Mouse (Mus musculus) gastrocnemius, adult 2 months (tissue): ENCODE measurements around the gene Aoc1. TPM values are rescaled to one million over a fixed set of nuclear protein-coding genes. Genes with fewer than 3 reads are reported as not detected.

Experiments
- DNase-seq: peaks from one replicate; pipeline ENCODE4 v3.0.0; 2022
- H3K27ac ChIP-seq: fragments of 200-600 bp; 2 replicates; pipeline ENCODE4 v1.8.1; 2022; ENCODE audit warnings: mild to moderate bottlenecking
- H3K4me3 ChIP-seq: fragments of 200-600 bp; 2 replicates; pipeline ENCODE4 v1.8.1; 2022; ENCODE audit warnings: mild to moderate bottlenecking, moderate library complexity
- CTCF ChIP-seq: fragments of 200-600 bp; IDR thresholded peaks from 2 replicates; pipeline ENCODE4 v1.8.1; 2022; ENCODE audit warnings: antibody characterized with exemption, mild to moderate bottlenecking, moderate library complexity
- intact Hi-C: fragments of 180-260 bp; cut with DNase I; formaldehyde crosslinking; loops from one replicate; pipeline ENCODE4 v1.15.1; 2025
- long read RNA-seq, 2 experiments: library from polyadenylated mRNA; stranded (forward); transcript quantifications; one replicate each; pipeline ENCODE4 v2.0.0; 2021
- total RNA-seq, 2 experiments: library from RNA; stranded (reverse); gene quantifications; 2 replicates each; pipeline ENCODE4 v1.2.3; 2021

Aoc1 gene
- not detected for total RNA-seq
- long read RNA-seq, experiment 1 = 0 reads
- long read RNA-seq, experiment 2 = 0 reads

DNA sequence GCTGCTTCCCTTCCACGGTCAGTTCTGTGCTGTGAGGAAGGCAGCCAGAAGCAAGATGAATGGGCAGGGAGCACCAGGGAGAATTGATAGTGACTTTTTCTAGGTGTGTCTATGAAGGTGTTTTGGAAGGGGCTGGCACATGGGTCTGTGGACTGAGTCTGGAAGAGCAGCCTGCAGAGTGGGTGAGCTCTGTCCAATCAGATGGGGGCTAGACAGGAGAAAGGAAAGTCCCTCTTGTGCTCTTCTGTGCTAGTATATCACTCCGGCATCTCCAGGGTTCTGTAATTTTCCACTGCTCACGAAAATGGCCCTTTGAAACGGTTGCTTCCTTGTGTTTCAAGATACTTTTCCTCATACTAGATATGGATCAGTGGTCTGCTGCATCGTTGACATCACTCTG, at the start of gene Aoc1:
Aoc1 (plus strand) TSS at position 301 of the 400 bp plus-strand sequence.
- Histone ChIP-seq H3K27ac (no peak within 1 kb of the TSS), H3K4me3 (no peak within 1 kb of the TSS)
- intact Hi-C loops = no loop called here
- no peak for DNase-seq
- TF ChIP-seq CTCF = no peak

GRCm38 (mm10) chr6:48825016-48825415, 47.7 kb upstream of the Aoc1 start:
- no peak for TF ChIP-seq CTCF
- no peak for DNase-seq
- intact Hi-C loops = no loop called here
- H3K4me3 ChIP-seq = no peak overlapping the region
- H3K27ac ChIP-seq = no peak overlapping the region

- Histone ChIP-seq H3K27ac (no peak overlapping the region), H3K4me3 (no peak overlapping the region)
- DNase-seq = no peak
- no peak for TF ChIP-seq CTCF
- intact Hi-C loops = no loop called here
Observed at GRCm38 (mm10) chr6:48828976-48829375, 43.7 kb upstream of the Aoc1 start.

DNA sequence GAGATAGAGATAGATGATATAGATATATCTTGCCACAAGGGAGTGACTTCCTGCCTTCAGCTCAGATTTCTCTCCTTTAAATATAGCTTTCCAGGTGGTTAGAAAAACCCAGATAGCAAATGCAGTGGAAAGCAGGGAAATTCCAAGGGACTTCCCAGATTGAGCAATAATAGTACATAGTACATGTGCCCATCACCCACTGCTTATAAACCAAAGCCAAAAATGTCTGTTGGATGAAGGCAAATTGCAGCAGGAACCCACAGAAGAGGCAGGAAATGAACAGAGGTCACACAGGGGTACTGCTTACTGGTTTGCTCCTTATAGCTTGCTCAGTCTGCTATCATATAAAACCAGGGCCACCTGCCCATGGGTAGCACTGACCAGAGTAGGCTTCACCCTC, 43.0 kb upstream of the Aoc1 start:
- TF ChIP-seq CTCF = no peak
- no peak overlapping the region for H3K27ac ChIP-seq
- intact Hi-C loops = no loop called here
- no peak overlapping the region for H3K4me3 ChIP-seq
- no peak for DNase-seq

DNA sequence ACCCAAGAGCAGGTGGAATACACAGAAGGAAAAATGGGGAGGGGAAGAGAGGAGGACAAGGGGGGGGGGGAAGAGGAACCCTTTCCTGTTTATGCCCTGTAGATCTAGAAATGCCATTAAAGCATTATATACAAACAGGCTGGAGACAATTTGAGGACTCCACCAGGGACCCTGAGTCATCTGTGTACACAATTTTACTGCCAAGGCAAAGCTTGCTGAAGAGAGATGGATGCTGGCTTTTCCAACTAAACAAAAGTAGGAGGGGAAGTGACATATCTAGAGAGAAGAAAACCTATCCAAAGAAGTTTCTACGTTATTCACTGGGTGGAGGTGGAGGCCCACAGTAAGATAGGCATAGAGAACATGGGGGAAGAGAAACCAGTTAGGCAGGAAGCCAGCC, 42.5 kb upstream of the Aoc1 start:
- intact Hi-C loops = no loop called here
- TF ChIP-seq CTCF = no peak
- Histone ChIP-seq H3K4me3 (no peak overlapping the region), H3K27ac (0 out of 2 replicates have a peak overlapping the region, but pooled peaks have one; percentile 8)
- no peak for DNase-seq

DNA sequence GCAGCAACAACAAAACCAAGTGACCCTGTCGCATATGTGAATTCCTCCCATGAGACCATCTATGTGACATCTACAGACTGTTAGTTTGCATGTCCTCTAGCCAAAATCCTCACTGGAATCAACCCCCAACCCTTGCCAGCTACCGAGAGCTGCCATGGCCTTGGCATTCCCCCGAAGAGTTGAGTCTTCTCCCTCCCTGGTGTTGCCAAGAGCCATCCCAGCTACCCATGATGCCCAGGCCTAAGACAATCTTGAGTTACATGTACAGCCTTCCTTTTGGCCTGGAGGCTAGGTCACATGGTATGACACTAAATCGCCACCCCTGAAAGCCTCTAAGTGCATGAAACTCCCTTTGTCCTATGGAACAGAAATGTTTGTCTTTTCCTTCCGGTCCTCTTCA, 41.6 kb upstream of the Aoc1 start:
- no peak overlapping the region for H3K27ac ChIP-seq
- H3K4me3 ChIP-seq = no peak overlapping the region
- no peak for DNase-seq
- intact Hi-C loops = no loop called here
- TF ChIP-seq CTCF = no peak

DNA sequence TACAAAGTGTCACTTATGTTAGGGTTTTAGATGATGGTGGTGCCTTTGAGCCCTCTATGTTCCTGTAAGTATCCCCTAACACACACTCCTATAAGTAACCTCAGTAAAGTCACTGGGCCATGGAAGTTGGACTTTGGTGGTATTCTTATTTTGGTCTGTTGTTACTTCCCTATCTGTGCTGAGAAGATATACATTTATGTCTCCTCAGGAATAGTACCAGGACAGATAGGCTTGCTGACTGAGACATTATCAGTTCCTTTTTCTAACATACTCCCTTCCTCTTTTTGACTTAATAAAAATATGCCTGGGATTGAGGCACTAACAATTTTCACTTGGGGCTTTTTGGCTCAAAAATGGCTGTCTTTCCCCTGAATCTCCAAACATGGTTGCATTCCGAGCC, 40.3 kb upstream of the Aoc1 start:
- no peak overlapping the region for H3K4me3 ChIP-seq
- H3K27ac ChIP-seq = no peak overlapping the region
- TF ChIP-seq CTCF = no peak
- DNase-seq = no peak
- intact Hi-C loops = no loop called here

DNA sequence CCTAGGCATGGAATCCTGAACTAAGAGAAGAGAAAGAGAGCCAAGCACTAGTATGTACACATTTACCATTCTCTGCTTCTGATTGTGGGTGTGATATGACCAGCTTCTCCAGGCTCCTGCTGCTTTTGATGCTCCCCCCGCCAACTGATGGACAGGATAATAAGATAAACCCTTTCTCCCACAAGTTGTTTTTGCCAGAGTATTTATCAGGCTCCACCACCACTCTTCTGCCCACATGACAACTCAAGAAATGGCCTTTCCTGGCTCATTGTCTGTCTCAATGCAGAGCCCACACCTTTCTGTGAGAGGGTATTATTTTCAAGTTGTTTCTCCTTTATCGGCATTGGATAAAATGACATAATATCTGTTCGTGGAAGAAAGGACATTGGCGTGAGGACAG, 39.2 kb upstream of the Aoc1 start:
- DNase-seq = no peak
- intact Hi-C loops = no loop called here
- no peak for TF ChIP-seq CTCF
- no peak overlapping the region for H3K27ac ChIP-seq
- H3K4me3 ChIP-seq = no peak overlapping the region

DNA sequence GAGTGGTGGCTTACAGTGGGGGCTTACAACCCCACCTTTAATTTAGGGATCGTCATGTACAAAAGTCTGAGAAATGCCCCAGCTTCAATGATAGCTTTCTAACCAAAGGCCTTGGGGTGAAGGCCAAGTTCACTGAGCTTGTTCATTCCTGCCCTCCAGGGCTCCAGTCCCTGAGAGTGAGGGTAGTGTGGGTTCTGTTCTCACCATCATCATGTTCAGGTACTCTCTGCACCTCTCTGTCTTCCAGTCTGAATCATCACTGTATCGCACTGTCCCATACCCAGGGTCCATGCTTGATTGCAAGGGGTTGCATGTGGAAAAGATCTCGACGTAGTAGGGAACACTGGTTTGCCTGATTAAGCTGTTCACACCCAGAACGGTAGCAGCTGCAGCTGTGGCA, 37.5 kb upstream of the Aoc1 start:
- intact Hi-C loops = no loop called here
- TF ChIP-seq CTCF = no peak
- no peak overlapping the region for H3K27ac ChIP-seq
- DNase-seq = no peak
- H3K4me3 ChIP-seq = no peak overlapping the region

GRCm38 (mm10) chr6:48836146-48836545, 36.5 kb upstream of the Aoc1 start:
- intact Hi-C loops = no loop called here

GRCm38 (mm10) chr6:48837516-48837915, 35.2 kb upstream of the Aoc1 start:
- TF ChIP-seq CTCF = no peak
- intact Hi-C loops = no loop called here

More at GRCm38 (mm10) chr6:48836146-48836545, 36.5 kb upstream of the Aoc1 start:
- no peak overlapping the region for H3K27ac ChIP-seq
- no peak overlapping the region for H3K4me3 ChIP-seq
- no peak for DNase-seq
- no peak for TF ChIP-seq CTCF

GRCm38 (mm10) chr6:48838321-48839080, 34.2 kb upstream of the Aoc1 start:
- no peak for DNase-seq
- TF ChIP-seq CTCF = no peak
- 0 out of 2 replicates have a peak overlapping the region, but pooled peaks have one; percentile 5 for H3K4me3 ChIP-seq
- no peak overlapping the region for H3K27ac ChIP-seq
- intact Hi-C loops = no loop called here

More at GRCm38 (mm10) chr6:48837516-48837915, 35.2 kb upstream of the Aoc1 start:
- Histone ChIP-seq H3K27ac (no peak overlapping the region), H3K4me3 (no peak overlapping the region)
- DNase-seq = no peak

DNA sequence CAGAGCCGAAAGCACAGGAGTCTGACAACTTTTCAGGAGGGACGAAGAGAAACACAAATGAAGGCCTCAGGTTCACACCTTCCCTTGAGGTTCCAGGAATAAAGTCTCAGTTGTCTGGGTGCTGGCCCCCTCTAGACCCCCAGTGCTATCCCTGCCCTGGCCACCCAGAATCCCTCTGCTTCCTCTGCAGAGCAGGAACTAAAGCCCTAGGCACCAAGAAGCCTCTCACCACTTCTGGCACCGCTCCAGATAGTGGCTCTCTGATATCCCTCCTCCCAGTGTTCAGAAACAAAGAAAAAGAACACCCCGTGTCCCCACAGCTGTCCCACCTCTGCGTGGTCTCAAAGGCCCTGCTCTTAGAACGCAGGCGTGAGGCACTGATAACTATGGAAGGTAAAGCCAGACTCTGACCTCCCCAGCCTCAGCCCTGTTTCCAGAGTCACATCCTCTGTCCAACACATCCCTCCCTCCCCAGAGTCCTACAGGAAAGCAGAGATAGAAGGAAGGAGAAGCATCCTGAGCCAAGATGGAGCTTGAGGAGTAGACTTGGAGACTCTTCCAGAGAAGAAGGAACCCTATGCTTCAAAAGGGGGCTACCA, 32.2 kb upstream of the Aoc1 start, which contains the start of gene Tmem176a:
Tmem176a (plus strand) TSS at position 549 of the 599 bp plus-strand sequence.
- TF ChIP-seq CTCF = no peak
- Histone ChIP-seq H3K27ac (peak within 1 kb of the TSS; percentile 78), H3K4me3 (peak within 1 kb of the TSS; percentile 71)
- peak; percentile 46 for DNase-seq
- intact Hi-C loops = no loop called here
